Mouse (Mus musculus): ENCODE measurements around the gene Socs7. TPM values are rescaled to one million over a fixed set of nuclear protein-coding genes. Genes with fewer than 3 reads are reported as not detected.

The Socs7 gene
- polyA plus RNA-seq, 1 experiment, result not detected

- no peak overlapping the region for H3K4me3 ChIP-seq (ENCODE audit: insufficient read depth, low read depth, low read length)
- TF ChIP-seq CTCF (IDR thresholded peaks at IDR 0.05; ENCODE audit: insufficient read depth, low read depth, low read length) (peak; percentile 73), POLR2A (IDR thresholded peaks at IDR 0.05; ENCODE audit: insufficient read depth, low read depth, low read length) (no peak)
- no peak overlapping the region for H3K27ac ChIP-seq (ENCODE audit: insufficient read depth, low read depth, low read length)
- H3K4me1 ChIP-seq (ENCODE audit: control insufficient read depth, insufficient read depth, low read length), result no peaks in the 10 kb centered on the region
- 18% methylated on average over 9 of the region's 9 CpGs for WGBS
Measured at GRCm38 (mm10) chr11:97328148-97328547, 34.2 kb upstream of the Socs7 start.

- no peak overlapping the region for H3K27ac ChIP-seq (ENCODE audit: insufficient read depth, low read depth, low read length)
- no peak overlapping the region for H3K4me3 ChIP-seq (ENCODE audit: insufficient read depth, low read depth, low read length)
- H3K4me1 ChIP-seq (ENCODE audit: control insufficient read depth, insufficient read depth, low read length), result no peaks in the 10 kb centered on the region
- WGBS, result 97% methylated on average over 1 of the region's 1 CpGs
- TF ChIP-seq CTCF (IDR thresholded peaks at IDR 0.05; ENCODE audit: insufficient read depth, low read depth, low read length) (no peak), POLR2A (IDR thresholded peaks at IDR 0.05; ENCODE audit: insufficient read depth, low read depth, low read length) (no peak)
Measured at GRCm38 (mm10) chr11:97330315-97330714, 32.0 kb upstream of the Socs7 start.

- peaks cover 4% of the 10 kb centered on the region; the same call in 1 of the 2 replicates for H3K4me1 ChIP-seq (ENCODE audit: control insufficient read depth, insufficient read depth, low read length)
- H3K27ac ChIP-seq (ENCODE audit: insufficient read depth, low read depth, low read length), result no peak overlapping the region
- TF ChIP-seq POLR2A (IDR thresholded peaks at IDR 0.05; ENCODE audit: insufficient read depth, low read depth, low read length) (no peak), CTCF (IDR thresholded peaks at IDR 0.05; ENCODE audit: insufficient read depth, low read depth, low read length) (no peak)
- WGBS, result 70% methylated on average over 12 of the region's 12 CpGs
- no peak overlapping the region for H3K4me3 ChIP-seq (ENCODE audit: insufficient read depth, low read depth, low read length)
Measured at GRCm38 (mm10) chr11:97331231-97332190, 30.8 kb upstream of the Socs7 start.

- TF ChIP-seq POLR2A (IDR thresholded peaks at IDR 0.05; ENCODE audit: insufficient read depth, low read depth, low read length), result no peak
- no peak for TF ChIP-seq CTCF (IDR thresholded peaks at IDR 0.05; ENCODE audit: insufficient read depth, low read depth, low read length)
- WGBS, result 73% methylated on average over 9 of the region's 9 CpGs
- no peak overlapping the region for H3K4me3 ChIP-seq (ENCODE audit: insufficient read depth, low read depth, low read length)
- H3K4me1 ChIP-seq (ENCODE audit: control insufficient read depth, insufficient read depth, low read length), result peaks cover 4% of the 10 kb centered on the region; the same call in 1 of the 2 replicates
- H3K27ac ChIP-seq (ENCODE audit: insufficient read depth, low read depth, low read length), result no peak overlapping the region
Measured at GRCm38 (mm10) chr11:97333044-97333443, 29.3 kb upstream of the Socs7 start.

GRCm38 (mm10) chr11:97333896-97334295, 28.5 kb upstream of the Socs7 start:
- Histone ChIP-seq H3K4me3 (ENCODE audit: insufficient read depth, low read depth, low read length) (no peak overlapping the region), H3K4me1 (ENCODE audit: control insufficient read depth, insufficient read depth, low read length) (peaks cover 12% of the 10 kb centered on the region), H3K27ac (ENCODE audit: insufficient read depth, low read depth, low read length) (no peak overlapping the region)
- TF ChIP-seq CTCF (IDR thresholded peaks at IDR 0.05; ENCODE audit: insufficient read depth, low read depth, low read length) (no peak), POLR2A (IDR thresholded peaks at IDR 0.05; ENCODE audit: insufficient read depth, low read depth, low read length) (no peak)
- 71% methylated on average over 1 of the region's 1 CpGs for WGBS

- TF ChIP-seq CTCF (IDR thresholded peaks at IDR 0.05; ENCODE audit: insufficient read depth, low read depth, low read length) (no peak), POLR2A (IDR thresholded peaks at IDR 0.05; ENCODE audit: insufficient read depth, low read depth, low read length) (no peak)
- Histone ChIP-seq H3K4me1 (ENCODE audit: control insufficient read depth, insufficient read depth, low read length) (peaks cover 15% of the 10 kb centered on the region), H3K27ac (ENCODE audit: insufficient read depth, low read depth, low read length) (no peak overlapping the region), H3K4me3 (ENCODE audit: insufficient read depth, low read depth, low read length) (no peak overlapping the region)
- 87% methylated on average over 9 of the region's 9 CpGs for WGBS
Measured at GRCm38 (mm10) chr11:97334400-97334799, 28.0 kb upstream of the Socs7 start.

GRCm38 (mm10) chr11:97336238-97336637, 26.1 kb upstream of the Socs7 start:
- no peak for TF ChIP-seq CTCF (IDR thresholded peaks at IDR 0.05; ENCODE audit: insufficient read depth, low read depth, low read length)
- TF ChIP-seq POLR2A (IDR thresholded peaks at IDR 0.05; ENCODE audit: insufficient read depth, low read depth, low read length), result no peak

GRCm38 (mm10) chr11:97336751-97337345, 25.5 kb upstream of the Socs7 start:
- WGBS, result 83% methylated on average over 14 of the region's 14 CpGs

More at GRCm38 (mm10) chr11:97336238-97336637, 26.1 kb upstream of the Socs7 start:
- WGBS, result 80% methylated on average over 6 of the region's 6 CpGs
- no peak overlapping the region for H3K4me3 ChIP-seq (ENCODE audit: insufficient read depth, low read depth, low read length)
- H3K4me1 ChIP-seq (ENCODE audit: control insufficient read depth, insufficient read depth, low read length), result peaks cover 15% of the 10 kb centered on the region
- no peak overlapping the region for H3K27ac ChIP-seq (ENCODE audit: insufficient read depth, low read depth, low read length)

GRCm38 (mm10) chr11:97337363-97337762, 25.0 kb upstream of the Socs7 start:
- no peak overlapping the region for H3K4me3 ChIP-seq (ENCODE audit: insufficient read depth, low read depth, low read length)
- TF ChIP-seq POLR2A (IDR thresholded peaks at IDR 0.05; ENCODE audit: insufficient read depth, low read depth, low read length) (no peak), CTCF (IDR thresholded peaks at IDR 0.05; ENCODE audit: insufficient read depth, low read depth, low read length) (no peak)
- WGBS, result 89% methylated on average over 12 of the region's 12 CpGs
- no peak overlapping the region for H3K27ac ChIP-seq (ENCODE audit: insufficient read depth, low read depth, low read length)
- H3K4me1 ChIP-seq (ENCODE audit: control insufficient read depth, insufficient read depth, low read length), result peaks cover 15% of the 10 kb centered on the region

More at GRCm38 (mm10) chr11:97336751-97337345, 25.5 kb upstream of the Socs7 start:
- Histone ChIP-seq H3K4me3 (ENCODE audit: insufficient read depth, low read depth, low read length) (no peak overlapping the region), H3K27ac (ENCODE audit: insufficient read depth, low read depth, low read length) (no peak overlapping the region), H3K4me1 (ENCODE audit: control insufficient read depth, insufficient read depth, low read length) (peaks cover 15% of the 10 kb centered on the region)
- TF ChIP-seq POLR2A (IDR thresholded peaks at IDR 0.05; ENCODE audit: insufficient read depth, low read depth, low read length) (no peak), CTCF (IDR thresholded peaks at IDR 0.05; ENCODE audit: insufficient read depth, low read depth, low read length) (no peak)
